Mouse (Mus musculus): ENCODE measurements around the gene Trib2. TPM values are rescaled to one million over a fixed set of nuclear protein-coding genes. Genes with fewer than 3 reads are reported as not detected.

The Trib2 gene
- total RNA-seq (2023), result 308 TPM

DNA sequence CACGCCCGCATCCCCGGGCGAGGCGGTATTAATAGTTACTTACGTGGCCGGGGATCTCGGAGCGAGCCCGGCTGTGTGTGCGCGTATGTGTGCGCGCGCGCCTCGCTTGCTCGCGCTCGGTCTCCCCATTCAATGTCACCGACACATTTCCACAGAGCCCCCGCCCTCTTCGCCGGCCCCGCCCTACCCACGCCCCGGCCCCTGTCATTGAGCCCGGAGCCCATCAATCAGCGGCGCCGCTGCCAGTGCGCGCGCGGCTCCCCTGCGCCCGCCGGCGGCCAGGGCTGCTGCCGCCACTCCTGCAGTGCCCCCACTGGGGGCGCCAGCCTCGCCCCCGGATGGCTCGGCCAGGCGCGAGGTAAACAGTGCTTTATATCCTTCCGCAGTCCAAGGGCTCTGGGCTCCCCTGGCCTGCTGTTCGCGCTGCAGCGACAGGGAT, at the start of gene Trib2:
TSS of gene Trib2 (minus strand) at position 183 of the 439 bp plus-strand sequence.

All from CD4-positive naive resting alpha-beta T cell, adult 57 days (primary cell).